Mouse (Mus musculus): ENCODE data around the gene E030018B13Rik.

The E030018B13Rik gene

DNA sequence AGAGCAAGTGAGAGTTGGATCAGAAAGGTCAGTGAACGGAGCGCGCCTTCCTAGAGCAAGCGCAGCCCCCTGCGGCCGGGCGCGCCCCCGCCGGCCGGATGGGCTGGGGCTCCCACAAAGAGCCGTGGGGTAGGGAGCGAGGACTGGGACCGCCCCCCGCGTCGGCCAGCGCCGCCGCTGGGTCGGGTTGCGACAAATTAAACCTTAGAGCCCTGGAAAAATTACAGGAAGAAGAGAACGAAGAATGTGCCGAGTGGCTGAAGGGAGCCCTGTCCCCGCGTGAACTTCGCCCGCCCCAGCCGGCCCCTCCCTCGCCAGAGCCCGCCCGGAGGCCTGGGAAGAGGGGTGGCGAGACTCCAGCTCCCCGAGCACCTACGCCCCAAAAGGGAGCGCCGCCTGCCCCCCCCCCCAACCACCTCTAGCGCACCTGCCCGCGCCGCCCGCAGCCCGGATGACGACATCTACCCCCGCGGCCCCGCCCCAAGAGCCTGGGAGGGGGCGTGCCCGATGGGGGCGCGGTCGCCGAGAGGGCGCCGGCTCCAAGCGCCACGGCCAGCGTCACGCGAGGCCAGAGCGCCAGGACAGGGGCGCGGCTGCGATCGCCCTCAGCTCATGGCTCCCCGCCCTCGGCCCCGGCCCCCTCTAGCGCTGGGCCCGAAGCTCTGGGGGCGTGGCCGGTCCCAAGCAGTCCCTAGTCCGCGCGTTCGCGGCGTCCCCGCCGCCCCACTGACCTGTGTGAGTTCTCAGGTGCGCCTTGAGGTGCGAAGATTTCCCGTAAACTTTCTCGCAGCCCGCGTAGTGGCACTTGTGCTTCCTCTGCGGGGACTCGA is 20.8 kb downstream of the E030018B13Rik start:
- peak; percentile 90 to 91 for DNase-seq (ENCODE audit: low spot score in 2 of 2)

GRCm38 (mm10) chr7:63938066-63938913 is 21.6 kb downstream of the E030018B13Rik start:
- no peak for DNase-seq (ENCODE audit: low spot score in 2 of 2)

DNA sequence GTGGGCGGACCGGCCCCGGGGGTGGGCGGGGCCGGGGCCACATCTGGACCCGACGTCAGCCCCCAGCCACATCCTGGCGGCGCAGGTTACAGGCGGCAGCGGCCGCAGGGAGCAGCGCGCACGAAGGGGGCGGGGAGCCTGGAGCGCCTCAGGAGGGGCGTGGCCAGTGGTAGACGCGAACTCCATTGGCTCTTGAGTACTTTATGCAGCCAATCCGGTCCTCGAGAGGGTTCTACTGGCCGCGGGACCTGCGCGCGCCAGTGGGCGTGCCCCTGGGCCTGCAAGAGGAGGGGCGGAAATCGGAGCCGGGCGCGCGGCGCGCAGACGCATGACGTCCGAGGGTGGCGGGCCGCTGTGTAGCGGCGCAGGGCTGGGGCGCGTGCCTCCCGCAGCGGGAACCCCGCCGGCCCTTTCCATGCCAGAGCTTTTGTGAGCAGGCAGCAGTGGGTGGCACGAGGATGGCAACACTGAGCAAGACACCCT is 22.3 kb downstream of the E030018B13Rik start, which contains the start of gene Klf13:
Klf13 (minus strand) TSS at position 2 of the 483 bp plus-strand sequence.
- DNase-seq (ENCODE audit: low spot score in 2 of 2) = peak; percentile 99

DNA sequence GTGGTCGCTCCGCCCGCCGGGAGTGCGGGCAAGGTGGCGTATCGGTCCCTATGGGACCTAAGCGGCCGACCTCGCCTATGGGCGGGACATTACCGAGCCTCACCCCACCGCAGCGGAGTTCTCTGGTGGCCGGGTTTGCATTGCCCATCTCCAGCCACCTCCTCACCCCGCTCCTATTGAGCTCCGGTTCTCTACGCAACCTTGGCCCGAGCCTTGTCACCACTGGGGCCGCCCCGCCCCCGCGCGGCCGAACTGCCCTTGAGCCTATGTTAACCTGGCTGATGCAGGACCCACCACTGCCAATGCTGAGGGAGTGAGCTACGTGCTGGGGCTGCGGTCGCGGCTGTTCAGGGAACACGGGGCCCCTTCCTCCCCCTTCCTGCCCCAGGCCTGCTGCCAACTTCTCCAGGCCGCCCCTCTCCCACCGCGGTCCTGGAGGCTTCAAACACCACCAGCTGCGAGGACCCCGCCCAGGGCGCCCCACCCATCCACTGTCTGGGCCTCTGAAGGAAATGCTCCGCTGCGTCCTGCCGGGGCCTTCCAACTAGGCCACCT is 22.8 kb downstream of the E030018B13Rik start:
- peak; percentile 91 for DNase-seq (ENCODE audit: low spot score in 2 of 2)

GRCm38 (mm10) chr7:63940321-63940720 is 23.7 kb downstream of the E030018B13Rik start:
- DNase-seq (ENCODE audit: low spot score in 2 of 2) = no peak

DNA sequence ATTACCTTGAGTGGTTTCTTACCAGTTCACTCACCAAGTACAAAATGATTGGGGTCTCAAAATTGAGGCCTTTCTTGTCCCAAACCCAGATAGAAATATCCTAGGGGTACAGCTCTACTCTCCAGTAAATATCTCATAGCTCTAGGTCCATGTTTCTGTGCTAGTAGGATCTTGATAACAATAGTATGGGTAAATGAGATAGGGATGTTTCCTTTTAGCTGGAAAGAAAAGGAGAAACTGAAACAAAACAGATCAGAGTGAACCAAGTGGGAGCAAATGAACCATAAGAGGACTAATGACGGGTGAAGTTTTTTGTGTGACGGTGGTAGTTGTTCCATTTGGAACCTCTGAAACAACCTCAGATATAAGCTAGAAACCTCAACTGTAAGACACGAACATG is 24.4 kb downstream of the E030018B13Rik start:
- DNase-seq (ENCODE audit: low spot score in 2 of 2) = no peak

DNA sequence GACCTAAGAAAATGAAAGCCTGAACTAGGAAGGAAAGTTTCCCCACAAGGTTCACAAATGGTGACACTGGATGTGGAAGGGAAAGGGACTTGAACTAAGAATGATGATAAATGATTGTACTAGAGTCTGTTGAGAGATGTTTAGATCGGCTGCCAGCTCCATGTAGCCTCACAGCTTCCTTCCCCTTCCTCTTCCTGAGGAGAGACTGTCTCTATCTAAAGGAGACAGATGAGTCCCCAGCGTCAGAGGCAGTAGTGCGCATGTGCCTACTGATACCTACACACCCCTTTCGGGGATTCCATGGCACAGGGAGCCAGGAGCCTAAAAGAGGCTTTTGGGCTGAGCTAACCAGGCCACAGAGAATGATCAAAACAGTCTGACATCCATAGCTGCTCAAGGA is 24.8 kb downstream of the E030018B13Rik start:
- peak; percentile 29 to 48 for DNase-seq (ENCODE audit: low spot score in 2 of 2)

GRCm38 (mm10) chr7:63943946-63944345 is 27.3 kb downstream of the E030018B13Rik start:
- DNase-seq (ENCODE audit: low spot score in 2 of 2) = no peak

DNA sequence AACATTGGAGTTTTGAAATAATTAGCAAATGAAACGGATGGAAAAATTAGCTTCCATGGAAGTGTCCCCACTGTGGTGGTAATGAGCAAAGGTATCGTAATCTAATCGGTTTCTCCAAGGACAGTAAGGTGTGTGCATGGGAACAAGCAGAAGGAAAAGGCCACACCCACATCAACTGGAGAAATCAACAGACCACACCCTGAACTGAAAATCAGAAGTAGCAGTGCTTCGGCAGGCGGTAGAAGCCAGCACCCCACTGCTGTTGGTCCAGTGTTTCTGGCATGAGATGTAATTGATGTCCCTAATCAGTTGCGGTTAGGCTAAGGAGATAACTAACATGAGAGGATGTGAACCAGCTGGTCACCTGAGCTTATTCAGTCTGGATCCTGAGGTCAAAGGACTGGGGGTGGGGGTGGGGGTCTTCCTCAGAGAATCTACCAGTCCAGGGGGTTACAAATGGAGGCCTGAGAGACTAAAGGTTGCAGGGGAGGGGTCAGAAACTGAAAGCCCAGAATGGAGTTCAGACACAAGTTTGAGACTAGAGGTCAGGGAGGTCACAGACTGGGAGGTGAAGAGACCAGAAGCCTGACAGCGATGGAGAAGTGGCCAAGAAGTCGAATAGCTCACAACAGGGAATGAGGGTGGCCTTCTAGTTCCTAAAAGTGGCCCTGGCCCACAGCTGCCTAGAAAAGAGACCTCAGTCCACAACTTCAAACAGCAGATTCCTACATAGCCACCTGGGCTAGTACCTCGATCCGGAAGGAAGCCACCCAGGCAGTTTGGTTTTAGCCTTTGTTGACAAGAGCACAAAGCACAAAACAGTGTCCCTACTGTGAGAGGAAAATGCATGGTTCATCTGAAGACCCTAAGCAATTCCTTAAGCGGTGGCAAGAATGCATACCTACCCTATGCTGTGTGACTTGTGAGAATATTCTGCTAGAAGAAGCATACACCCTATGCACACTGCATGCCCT is 31.1 kb downstream of the E030018B13Rik start:
- no peak for DNase-seq (ENCODE audit: low spot score in 2 of 2)

- DNase-seq (ENCODE audit: low spot score in 2 of 2) = no peak
Measured at GRCm38 (mm10) chr7:63949176-63949575, 32.5 kb downstream of the E030018B13Rik start.

DNA sequence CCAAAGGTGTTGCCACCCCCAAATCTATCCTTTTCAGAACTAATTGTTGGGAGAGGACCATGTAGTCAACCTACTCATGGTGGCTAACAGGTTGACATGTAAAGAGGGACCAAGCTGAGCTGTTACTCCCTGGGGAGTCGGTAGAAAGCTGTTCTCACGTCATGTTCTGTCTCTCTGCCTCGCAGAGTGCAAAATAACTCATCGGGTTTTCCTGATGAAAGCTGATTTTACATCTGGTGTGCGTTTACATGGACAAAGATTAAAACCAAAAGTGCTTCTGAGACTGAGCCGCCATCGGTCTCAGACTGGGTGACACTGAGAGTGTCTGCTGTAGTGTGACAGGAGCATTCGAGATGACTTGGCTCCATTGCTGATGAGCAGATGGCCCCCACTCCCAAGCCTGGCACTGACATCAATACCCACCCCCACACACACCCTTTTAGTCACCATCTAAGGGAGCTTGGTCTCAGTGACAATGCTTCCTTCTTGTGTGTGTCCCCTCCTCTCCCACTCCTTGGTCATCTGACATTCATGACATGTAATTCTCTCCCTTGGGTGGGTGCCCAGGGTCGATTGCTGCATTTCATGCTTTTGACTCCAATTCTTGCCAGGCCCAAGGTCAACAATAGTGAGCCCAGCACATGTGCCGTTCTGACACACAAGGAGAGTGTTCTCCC is 34.4 kb downstream of the E030018B13Rik start:
- no peak for DNase-seq (ENCODE audit: low spot score in 2 of 2)

GRCm38 (mm10) chr7:63952077-63952898 is 35.6 kb downstream of the E030018B13Rik start:
- no peak for DNase-seq (ENCODE audit: low spot score in 2 of 2)

- DNase-seq (ENCODE audit: low spot score in 2 of 2) = no peak
Measured at GRCm38 (mm10) chr7:63955440-63955839, 38.8 kb downstream of the E030018B13Rik start.

GRCm38 (mm10) chr7:63956138-63956823 is 39.6 kb downstream of the E030018B13Rik start:
- DNase-seq (ENCODE audit: low spot score in 2 of 2) = peak; percentile 44 to 61

GRCm38 (mm10) chr7:63956981-63957713 is 40.5 kb downstream of the E030018B13Rik start:
- no peak for DNase-seq (ENCODE audit: low spot score in 2 of 2)

DNA sequence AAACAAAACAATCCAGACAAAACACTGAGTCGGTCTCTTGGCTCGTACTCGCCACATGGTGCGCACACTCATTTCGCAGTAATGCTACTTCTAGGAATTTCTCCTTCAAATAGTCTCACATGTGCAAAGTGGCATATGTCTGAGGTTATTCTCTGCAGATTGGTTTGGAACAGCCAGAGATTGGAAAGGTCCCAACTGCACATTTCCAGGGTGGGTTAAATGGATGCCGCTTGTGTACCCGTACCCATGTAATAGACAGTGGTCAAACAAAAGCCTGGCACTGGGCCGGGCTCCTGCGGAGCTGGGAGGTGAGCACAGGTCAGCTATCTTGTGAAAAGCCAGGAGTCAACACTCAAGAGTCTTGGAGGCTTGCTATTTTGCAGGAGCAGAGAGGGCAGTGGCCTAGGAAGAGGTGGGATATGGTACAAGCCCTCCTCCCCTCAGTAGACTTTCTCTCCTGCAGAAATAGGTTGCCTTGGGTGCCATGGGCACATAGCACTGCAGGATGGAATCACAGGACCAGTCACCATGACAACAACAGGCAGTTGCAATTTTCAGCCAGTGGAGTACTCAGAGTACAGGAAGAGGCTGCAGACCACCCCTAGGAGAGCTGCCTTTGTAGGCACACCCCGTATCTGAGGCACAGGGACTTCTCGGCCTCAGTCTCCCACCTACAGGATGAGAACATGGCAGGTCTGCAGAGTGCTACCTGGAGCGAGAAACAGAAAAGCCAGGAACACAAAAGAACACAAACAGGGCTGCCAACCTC is 41.4 kb downstream of the E030018B13Rik start:
- no peak for DNase-seq (ENCODE audit: low spot score in 2 of 2)

DNA sequence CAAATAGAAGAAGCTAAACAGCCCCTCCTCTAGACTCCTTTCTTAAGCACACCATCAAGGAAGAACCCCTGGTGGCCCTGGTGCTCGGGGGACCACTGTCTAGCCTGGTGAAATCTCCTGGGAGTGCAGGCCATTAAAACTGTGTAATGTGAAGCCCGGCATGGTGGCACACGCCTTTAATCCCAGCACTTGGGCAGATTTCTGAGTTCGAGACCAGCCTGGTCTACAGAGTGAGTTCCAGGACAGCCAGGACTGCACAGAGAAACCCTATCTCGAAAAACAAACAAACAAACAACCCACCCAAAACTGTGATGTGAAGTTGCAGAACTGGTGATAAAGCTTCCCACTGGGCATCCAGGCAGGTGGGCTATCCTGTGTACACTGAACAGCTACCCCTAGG is 47.0 kb downstream of the E030018B13Rik start:
- DNase-seq (ENCODE audit: low spot score in 2 of 2) = no peak

Measured in spleen, postnatal 36 days (tissue).